In the genomic region with DNA sequence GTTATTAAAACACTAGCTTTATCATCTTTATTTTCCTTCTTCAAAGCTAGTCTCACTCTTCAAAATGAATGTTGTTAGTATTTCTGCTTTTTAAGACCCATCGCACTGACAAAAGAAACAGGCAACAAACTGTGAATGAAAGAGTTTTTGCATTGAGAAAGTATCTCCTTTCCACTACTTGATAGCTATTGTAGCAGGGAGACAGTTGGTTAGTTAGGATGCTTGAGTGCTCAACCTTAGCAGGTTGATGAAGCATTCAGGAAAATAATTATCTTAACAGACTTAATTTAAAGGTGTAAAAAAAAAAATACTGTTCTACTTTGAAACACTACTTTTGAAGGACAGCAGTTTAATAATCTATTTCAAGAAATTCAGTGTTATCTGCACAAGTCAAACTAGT, we compare ENCODE assay signal across 28 mouse cellular contexts.
"Had no signal": no experiment of that assay in that cellular context is flagged by ENCODE, and none has a peak within 500 bp of the region (broad histone marks: within the 10 kb centered on the region; RNA-seq: fewer than 3 reads in every experiment).

No protein-coding gene starts in this region.

- DNase-seq: cerebellum, adult 18-20 months; cerebellum, adult 2 months; cerebellum, adult 8-10 months; cerebellum, adult 9-10 months; cerebellum, adult 9-11 months; cerebellum, postnatal 10 days; cerebellum, postnatal 14 days; cerebellum, postnatal 25 days; cerebellum, postnatal 36 days; embryo, embryonic 11 days; forebrain, postnatal 0 days; gastrocnemius, adult 2 months; gastrocnemius, postnatal 10 days; gastrocnemius, postnatal 14 days; gastrocnemius, postnatal 25 days; gastrocnemius, postnatal 36 days; heart, adult 11 months had no signal

- H3K4me1 ChIP-seq: embryonic facial prominence, embryonic 10.5 days; embryonic facial prominence, embryonic 12.5 days; embryonic facial prominence, embryonic 13.5 days; embryonic facial prominence, embryonic 15.5 days; forebrain, embryonic 10.5 days; forebrain, embryonic 12.5 days; forebrain, embryonic 13.5 days; forebrain, embryonic 15.5 days had no signal

- H3K36me3 ChIP-seq: embryonic facial prominence, embryonic 10.5 days; embryonic facial prominence, embryonic 12.5 days; embryonic facial prominence, embryonic 13.5 days; embryonic facial prominence, embryonic 15.5 days; forebrain, embryonic 10.5 days; forebrain, embryonic 12.5 days; forebrain, embryonic 15.5 days had no signal

- H3K9me3 ChIP-seq: embryonic facial prominence, embryonic 10.5 days; embryonic facial prominence, embryonic 12.5 days; embryonic facial prominence, embryonic 13.5 days; embryonic facial prominence, embryonic 15.5 days; forebrain, embryonic 10.5 days; forebrain, embryonic 12.5 days; forebrain, embryonic 13.5 days; forebrain, embryonic 15.5 days had no signal

- H3K27me3 ChIP-seq: embryonic facial prominence, embryonic 12.5 days; embryonic facial prominence, embryonic 13.5 days; embryonic facial prominence, embryonic 15.5 days; forebrain, embryonic 12.5 days; forebrain, embryonic 13.5 days; forebrain, embryonic 15.5 days had no signal

- H3K4me3 ChIP-seq: embryonic facial prominence, embryonic 10.5 days; embryonic facial prominence, embryonic 12.5 days; embryonic facial prominence, embryonic 13.5 days; embryonic facial prominence, embryonic 15.5 days; erythroblast, embryonic 14.5 days; forebrain, embryonic 10.5 days; forebrain, embryonic 12.5 days; forebrain, embryonic 13.5 days; forebrain, embryonic 15.5 days; gastrocnemius, adult 2 months had no signal

- ATAC-seq: forebrain, embryonic 13.5 days; forebrain, embryonic 14.5 days; forebrain, embryonic 15.5 days; forebrain, embryonic 16.5 days; forebrain, postnatal 0 days had no signal

- H3K4me2 ChIP-seq: embryonic facial prominence, embryonic 12.5 days; embryonic facial prominence, embryonic 13.5 days; embryonic facial prominence, embryonic 15.5 days; forebrain, embryonic 12.5 days; forebrain, embryonic 13.5 days; forebrain, embryonic 15.5 days had no signal

- H3K27ac ChIP-seq: embryonic facial prominence, embryonic 10.5 days; embryonic facial prominence, embryonic 12.5 days; embryonic facial prominence, embryonic 13.5 days; embryonic facial prominence, embryonic 15.5 days; forebrain, embryonic 10.5 days; forebrain, embryonic 12.5 days; forebrain, embryonic 13.5 days; forebrain, embryonic 15.5 days; gastrocnemius, adult 2 months had no signal

- H3K9ac ChIP-seq: embryonic facial prominence, embryonic 12.5 days; embryonic facial prominence, embryonic 13.5 days; embryonic facial prominence, embryonic 15.5 days; forebrain, embryonic 12.5 days; forebrain, embryonic 13.5 days; forebrain, embryonic 15.5 days; forebrain, postnatal 0 days had no signal
